Mouse (Mus musculus) liver, embryonic 14.5 days (tissue): ENCODE measurements around the gene Serpina5. TPM values are rescaled to one million over a fixed set of nuclear protein-coding genes. Genes with fewer than 3 reads are reported as not detected.

Source experiments
- ATAC-seq: fragments of 200-750 bp; cut with Nextera tagmentation; 2 replicates; pipeline ENCODE4 v1.8.0; 2017; ENCODE audit warnings: moderate number of reproducible peaks, mild to moderate bottlenecking, moderate library complexity; ENCODE audit not compliant: insufficient read depth
- DNase-seq, 3 experiments: peaks; one replicate each; pipeline ENCODE4 v3.0.0-alpha.2; 2012 to 2013; ENCODE audit warnings: low read depth in 3 of 3, low spot score in 3 of 3
- H3K27ac ChIP-seq: fragments of 300-500 bp; sonication (generic); 2 replicates; pipeline ENCODE4 v1.5.1; 2014; ENCODE audit warnings: moderate library complexity, mild to moderate bottlenecking, control low read depth, inconsistent platforms
- H3K27me3 ChIP-seq: fragments of 300-500 bp; sonication (generic); 2 replicates; pipeline ENCODE4 v1.6.1; 2014; ENCODE audit warnings: mild to moderate bottlenecking, low read length, moderate library complexity; ENCODE audit not compliant: control insufficient read depth, insufficient read depth
- H3K36me3 ChIP-seq: fragments of 300-500 bp; sonication (generic); replicated peaks from 2 replicates; pipeline ENCODE4 v1.6.1; 2014; ENCODE audit warnings: low read depth; ENCODE audit not compliant: control insufficient read depth, insufficient read depth
- H3K4me1 ChIP-seq, 2 experiments: fragments of 200-500 bp in 1 of 2; fragments of 300-500 bp in 1 of 2; sonication (generic) in 1 of 2; replicated peaks; 2 replicates each; pipeline ENCODE4 v1.6.1; 2012 to 2014; ENCODE audit warnings: antibody characterized with exemption in 1 of 2, inconsistent platforms in 1 of 2, low read length in 1 of 2; ENCODE audit not compliant: control insufficient read depth in 2 of 2, insufficient read depth in 2 of 2
- H3K4me2 ChIP-seq: fragments of 300-500 bp; sonication (generic); 2 replicates; pipeline ENCODE4 v1.6.1; 2014; ENCODE audit warnings: low read depth, mild to moderate bottlenecking, control low read depth, moderate library complexity
- H3K4me3 ChIP-seq, 2 experiments: fragments of 200-500 bp in 1 of 2; fragments of 300-500 bp in 1 of 2; sonication (generic) in 1 of 2; 2 replicates each; pipeline ENCODE4 v1.5.1; 2012 to 2014; ENCODE audit warnings: low read depth in 2 of 2, low read length in 2 of 2, mild to moderate bottlenecking in 2 of 2, control low read depth in 1 of 2, inconsistent platforms in 1 of 2, moderate library complexity in 1 of 2; ENCODE audit not compliant: insufficient read depth in 1 of 2
- H3K9ac ChIP-seq: fragments of 300-500 bp; sonication (generic); replicated peaks from 2 replicates; pipeline ENCODE4 v1.6.1; 2014; ENCODE audit warnings: mild to moderate bottlenecking, control low read depth, moderate library complexity
- H3K9me3 ChIP-seq: fragments of 300-500 bp; sonication (generic); 2 replicates; pipeline ENCODE4 v1.6.1; 2016; ENCODE audit warnings: low read length, mixed read lengths; ENCODE audit not compliant: control insufficient read depth
- CTCF ChIP-seq: IDR thresholded peaks from 2 replicates; pipeline ENCODE4 v1.5.1; 2016; ENCODE audit warnings: antibody characterized with exemption, low read depth, control low read depth
- EP300 ChIP-seq: IDR thresholded peaks from 2 replicates; pipeline ENCODE4 v1.6.1; 2016; ENCODE audit warnings: antibody characterized with exemption, low read depth
- WGBS: fragments of 180-500 bp; shearing (Covaris S2); extraction: QIAGEN DNeasy Blood & Tissue Kit; methylation state at CpG from one replicate; pipeline ENCODE4 v1.1.7; 2014; ENCODE audit not compliant: insufficient replicate concordance; 5-methylcytosine and 5-hydroxymethylcytosine counted together
- polyA plus RNA-seq, 2 experiments: library from polyadenylated mRNA; depleted of rRNA in 1 of 2; stranded (reverse) in 1 of 2; unstranded in 1 of 2; fragments of >200 nt; fragmentation: Nextera tagmentation in 1 of 2; extraction: Ambion mirVana in 1 of 2; gene quantifications; 2 replicates each; pipeline versions ENCODE4 v1.2.1 to v1.2.3; 2012 to 2014

Gene Serpina5
- polyA plus RNA-seq, 2 experiments: 0.11 to 0.22 TPM

DNA sequence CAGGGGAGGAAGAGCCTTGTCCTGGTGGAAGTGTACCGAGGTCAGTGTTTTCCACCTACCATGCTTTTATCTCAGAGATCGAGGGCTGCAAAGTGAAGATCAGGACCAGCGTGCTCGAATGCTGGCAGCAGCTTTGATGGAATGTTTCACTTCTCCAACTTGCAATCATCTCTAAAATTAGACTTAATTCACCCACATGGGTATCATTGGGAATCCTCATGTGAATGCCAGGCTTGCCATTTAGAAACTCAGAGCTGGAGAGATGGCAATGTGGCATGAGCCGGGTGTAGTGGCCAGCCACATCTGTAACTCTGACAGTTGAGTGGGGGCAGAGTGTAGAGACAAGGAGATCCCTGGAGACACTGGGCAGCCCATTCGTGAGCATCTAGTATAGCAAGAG, 40.8 kb upstream of the Serpina5 start:
- Histone ChIP-seq H3K4me1 (no peaks in the 10 kb centered on the region), H3K4me3 (no peak overlapping the region), H3K9me3 (no peaks in the 10 kb centered on the region), H3K27ac (no peak overlapping the region), H3K9ac (no peak overlapping the region), H3K36me3 (no peaks in the 10 kb centered on the region), H3K27me3 (no peaks in the 10 kb centered on the region), H3K4me2 (no peak overlapping the region)
- no peak for TF ChIP-seq EP300
- no peak for TF ChIP-seq CTCF
- 61% methylated on average over 6 of the region's 6 CpGs for WGBS
- no peak for ATAC-seq
- DNase-seq: no peak

DNA sequence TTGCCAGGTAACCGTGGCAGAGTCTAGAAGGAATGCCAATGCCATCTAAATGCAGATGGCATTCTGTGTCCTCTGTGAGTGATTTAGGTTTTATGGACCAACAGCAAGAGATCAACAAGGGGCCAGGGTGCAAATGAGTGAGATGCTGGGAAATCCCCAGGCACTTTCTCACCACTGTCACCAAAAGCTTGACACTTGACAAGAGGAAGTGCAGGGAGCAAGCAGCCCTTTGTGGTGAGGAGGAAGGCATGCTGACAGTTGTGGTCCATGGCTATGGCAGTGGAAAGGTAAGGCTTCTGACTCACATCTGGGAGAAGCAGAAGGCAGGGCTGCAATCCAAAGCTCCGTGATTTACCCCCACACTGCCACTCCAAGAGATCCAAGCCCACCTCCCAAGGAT, 39.1 kb upstream of the Serpina5 start:
- Histone ChIP-seq H3K4me3 (no peak overlapping the region), H3K9ac (no peak overlapping the region), H3K27ac (no peak overlapping the region), H3K4me2 (no peak overlapping the region), H3K9me3 (no peaks in the 10 kb centered on the region), H3K36me3 (no peaks in the 10 kb centered on the region), H3K27me3 (no peaks in the 10 kb centered on the region), H3K4me1 (no peaks in the 10 kb centered on the region)
- no peak for ATAC-seq
- TF ChIP-seq EP300 (no peak), CTCF (no peak)
- WGBS: 13% methylated on average over 2 of the region's 2 CpGs
- no peak for DNase-seq

DNA sequence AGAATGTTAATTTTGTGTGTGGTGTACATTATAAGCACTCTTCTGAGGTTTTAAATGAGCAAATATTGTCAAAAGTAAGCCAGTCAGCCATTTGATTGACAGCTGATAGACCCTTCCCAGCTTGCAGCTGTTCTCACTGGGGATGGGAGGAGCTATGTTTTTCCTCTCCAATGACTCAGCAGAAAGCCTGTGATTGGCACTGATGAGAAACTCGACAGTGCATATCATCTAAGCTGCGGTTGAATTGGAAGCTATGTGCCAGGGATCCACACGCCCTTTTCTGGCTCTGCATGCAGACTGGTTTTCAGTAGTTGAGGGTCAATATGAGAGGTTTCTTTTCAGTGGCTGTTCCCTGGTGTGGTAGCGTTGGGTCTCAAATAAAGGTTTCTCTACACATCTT, 36.4 kb upstream of the Serpina5 start:
- no peak for TF ChIP-seq CTCF
- TF ChIP-seq EP300: no peak
- H3K9me3 ChIP-seq: no peaks in the 10 kb centered on the region
- DNase-seq (no peak), ATAC-seq (no peak)
- no peak overlapping the region for H3K9ac ChIP-seq
- H3K4me3 ChIP-seq: no peak overlapping the region
- no peaks in the 10 kb centered on the region for H3K4me1 ChIP-seq
- H3K36me3 ChIP-seq: no peaks in the 10 kb centered on the region
- H3K27ac ChIP-seq: no peak overlapping the region
- no peaks in the 10 kb centered on the region for H3K27me3 ChIP-seq
- no peak overlapping the region for H3K4me2 ChIP-seq
- 38% methylated on average over 4 of the region's 4 CpGs for WGBS

DNA sequence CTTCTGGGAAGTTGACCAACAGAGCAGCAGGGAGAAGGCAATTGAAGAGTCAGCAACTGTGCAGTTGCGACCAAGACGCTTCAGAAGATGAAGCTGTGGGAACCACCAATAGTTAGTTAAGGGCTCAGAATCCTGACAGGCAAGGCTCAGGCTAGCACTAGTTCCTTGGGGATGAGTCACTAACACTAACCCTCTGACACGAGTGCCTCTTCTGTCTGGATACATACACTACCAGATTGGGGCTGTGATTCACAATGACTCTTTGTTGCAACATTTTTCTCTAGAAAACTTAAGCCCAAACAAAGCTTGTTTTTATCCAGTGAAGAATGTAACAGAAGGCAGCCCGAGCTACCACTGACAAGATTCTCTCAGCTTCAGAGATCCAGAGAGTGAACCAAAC, 35.9 kb upstream of the Serpina5 start:
- ATAC-seq: no peak
- TF ChIP-seq CTCF (no peak), EP300 (no peak)
- H3K9ac ChIP-seq: no peak overlapping the region
- no peaks in the 10 kb centered on the region for H3K4me1 ChIP-seq
- H3K9me3 ChIP-seq: no peaks in the 10 kb centered on the region
- H3K4me2 ChIP-seq: no peak overlapping the region
- no peaks in the 10 kb centered on the region for H3K27me3 ChIP-seq
- H3K4me3 ChIP-seq: no peak overlapping the region
- H3K36me3 ChIP-seq: no peaks in the 10 kb centered on the region
- no peak for DNase-seq
- 67% methylated on average over 4 of the region's 4 CpGs for WGBS
- no peak overlapping the region for H3K27ac ChIP-seq

DNA sequence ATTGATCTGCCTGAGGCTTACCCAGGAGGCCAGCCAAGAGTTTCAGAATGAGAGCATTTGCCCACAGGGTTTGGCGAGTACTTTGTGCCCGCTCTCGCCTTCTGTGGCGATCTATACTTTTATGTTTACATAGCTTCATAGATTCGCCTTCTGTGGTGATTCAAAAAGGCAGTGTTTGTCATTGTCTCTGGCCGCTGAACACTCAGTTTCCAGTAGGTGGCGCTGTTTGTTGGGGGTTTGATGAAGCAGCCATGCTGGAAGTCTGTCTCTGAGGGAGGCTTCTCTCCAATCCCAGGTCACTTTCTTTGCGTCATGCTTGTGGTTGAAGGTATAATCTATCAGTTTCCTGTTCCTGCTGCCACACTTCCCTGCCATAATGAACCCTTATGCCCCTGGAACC, 34.7 kb upstream of the Serpina5 start:
- peak in 2 of 3 experiments; percentile 26 to 27 for DNase-seq
- Histone ChIP-seq H3K27me3 (no peaks in the 10 kb centered on the region), H3K4me1 (no peaks in the 10 kb centered on the region), H3K4me3 (no peak overlapping the region), H3K9ac (no peak overlapping the region), H3K36me3 (no peaks in the 10 kb centered on the region), H3K9me3 (no peaks in the 10 kb centered on the region), H3K4me2 (no peak overlapping the region), H3K27ac (no peak overlapping the region)
- ATAC-seq: no peak
- 14% methylated on average over 8 of the region's 8 CpGs for WGBS
- TF ChIP-seq CTCF (peak; percentile 75), EP300 (no peak)

DNA sequence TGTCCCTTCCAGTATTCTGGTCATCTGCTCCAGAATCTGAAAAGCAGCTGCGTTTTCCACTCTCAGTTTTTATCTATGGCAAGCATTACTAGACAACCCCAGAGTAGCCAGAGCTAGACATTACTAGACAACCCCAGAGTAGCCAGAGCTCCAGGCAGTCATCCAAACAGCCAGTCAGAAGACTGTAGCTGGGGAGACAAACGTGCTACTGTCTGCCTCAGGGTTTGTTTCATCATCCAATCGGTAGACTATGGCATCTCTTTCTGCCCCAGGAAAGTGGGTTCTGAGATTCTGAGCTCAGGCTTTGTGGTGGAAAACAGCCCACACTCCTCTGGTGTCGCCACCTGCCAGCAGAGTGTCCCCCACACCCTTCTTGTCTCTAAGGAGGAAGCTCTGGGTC, 33.4 kb upstream of the Serpina5 start:
- Histone ChIP-seq H3K4me2 (no peak overlapping the region), H3K27me3 (no peaks in the 10 kb centered on the region), H3K4me1 (no peaks in the 10 kb centered on the region), H3K4me3 (no peak overlapping the region), H3K36me3 (no peaks in the 10 kb centered on the region), H3K9me3 (no peaks in the 10 kb centered on the region), H3K9ac (no peak overlapping the region), H3K27ac (no peak overlapping the region)
- DNase-seq (no peak), ATAC-seq (no peak)
- WGBS: 23% methylated on average over 4 of the region's 4 CpGs
- TF ChIP-seq CTCF (no peak), EP300 (no peak)
